In the genomic region with DNA sequence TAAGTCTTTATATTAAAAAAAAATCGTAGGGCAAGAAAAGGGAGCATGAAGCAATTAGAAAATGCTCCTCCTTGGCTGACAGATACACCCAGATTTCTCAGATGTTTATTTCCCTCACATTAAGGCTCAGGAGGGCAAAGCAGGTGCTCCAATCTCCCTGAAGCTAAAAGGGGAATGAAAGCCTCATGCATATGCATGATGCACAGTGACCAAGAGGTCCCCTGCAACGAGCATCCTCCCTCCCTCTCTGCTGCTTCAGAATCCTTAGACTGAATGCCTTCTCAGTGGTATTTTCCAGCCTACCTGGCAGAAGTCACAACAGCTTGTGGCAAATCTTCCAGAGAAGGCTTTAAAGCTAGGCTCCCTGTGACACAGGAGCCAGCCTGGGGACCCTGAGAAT, we compare ENCODE assay signal across 28 mouse cellular contexts. TPM values are rescaled to one million over a fixed set of nuclear protein-coding genes. Genes with fewer than 3 reads are reported as not detected.
DNase-seq lines count a peak whose midpoint lies in the region; ATAC-seq lines count a peak whose summit lies in the region.
"Had no signal": no experiment of that assay in that cellular context is flagged by ENCODE, and none has a peak within 500 bp of the region (broad histone marks: within the 10 kb centered on the region; RNA-seq: fewer than 3 reads in every experiment).

No protein-coding gene starts in this region.

- H3K9me3 ChIP-seq in forebrain, embryonic 12.5 days, result no peaks in the 10 kb centered on the region
- no peaks in the 10 kb centered on the region for H3K9me3 ChIP-seq in hindbrain, embryonic 14.5 days (ENCODE audit: control insufficient read depth, low read length)
- no peaks in the 10 kb centered on the region for H3K9me3 ChIP-seq in midbrain, embryonic 14.5 days (ENCODE audit: control insufficient read depth, low read length)
- no peaks in the 10 kb centered on the region for H3K9me3 ChIP-seq in kidney, embryonic 14.5 days (ENCODE audit: control insufficient read depth, low read length)
- H3K9me3 ChIP-seq: embryonic facial prominence, embryonic 12.5 days; intestine, embryonic 15.5 days; liver, embryonic 12.5 days; stomach, embryonic 15.5 days had no signal

- no peaks in the 10 kb centered on the region for H3K36me3 ChIP-seq in forebrain, embryonic 12.5 days (replicated peaks)
- no peaks in the 10 kb centered on the region for H3K36me3 ChIP-seq in hindbrain, embryonic 14.5 days (replicated peaks; ENCODE audit: control insufficient read depth, insufficient read depth)
- H3K36me3 ChIP-seq in midbrain, embryonic 14.5 days (ENCODE audit: control insufficient read depth, insufficient read depth, low read length), result no peaks in the 10 kb centered on the region
- H3K36me3 ChIP-seq in kidney, embryonic 14.5 days (ENCODE audit: control insufficient read depth, insufficient read depth, low read length), result no peaks in the 10 kb centered on the region
- H3K36me3 ChIP-seq: embryonic facial prominence, embryonic 12.5 days; intestine, embryonic 15.5 days; liver, embryonic 12.5 days; stomach, embryonic 15.5 days had no signal

- 28% methylated on average over 2 of the region's 2 CpGs for WGBS in forebrain, embryonic 12.5 days
- WGBS in hindbrain, embryonic 14.5 days, result 9% methylated on average over 2 of the region's 2 CpGs
- WGBS in midbrain, embryonic 14.5 days, result 10% methylated on average over 2 of the region's 2 CpGs
- 34% methylated on average over 2 of the region's 2 CpGs for WGBS in kidney, embryonic 14.5 days

- H3K27me3 ChIP-seq in forebrain, embryonic 12.5 days, result no peaks in the 10 kb centered on the region
- H3K27me3 ChIP-seq in hindbrain, embryonic 14.5 days (ENCODE audit: control insufficient read depth, insufficient read depth, low read length), result no peaks in the 10 kb centered on the region
- H3K27me3 ChIP-seq in midbrain, embryonic 14.5 days (ENCODE audit: control insufficient read depth, insufficient read depth, low read length), result no peaks in the 10 kb centered on the region
- H3K27me3 ChIP-seq in kidney, embryonic 14.5 days (ENCODE audit: control insufficient read depth, insufficient read depth, low read length), result no peaks in the 10 kb centered on the region
- H3K27me3 ChIP-seq: intestine, embryonic 15.5 days; liver, embryonic 12.5 days; stomach, embryonic 15.5 days had no signal

- ATAC-seq in forebrain, embryonic 12.5 days (ENCODE audit: low FRiP score), result peak; percentile 88
- ATAC-seq in hindbrain, embryonic 14.5 days (ENCODE audit: low FRiP score), result peak; percentile 51; the same call in 1 of the 2 replicates
- ATAC-seq in midbrain, embryonic 14.5 days (ENCODE audit: low FRiP score, low TSS enrichment), result peak; percentile 62; the same call in 1 of the 2 replicates
- ATAC-seq in kidney, embryonic 14.5 days (ENCODE audit: low FRiP score, low TSS enrichment), result no peak
- ATAC-seq: intestine, embryonic 15.5 days; liver, embryonic 12.5 days had no signal

- peak; percentile 9 to 26 for DNase-seq in cerebellum, postnatal 14 days
- no peak for DNase-seq in cerebellum, adult 8-10 months
- DNase-seq in hindbrain, embryonic 14.5 days (ENCODE audit: low spot score), result no peak
- DNase-seq in midbrain, embryonic 14.5 days, result peak; percentile 72
- no peak for DNase-seq in frontal cortex, postnatal 25 days (ENCODE audit: low spot score in 2 of 2)
- no peak for DNase-seq in gastrocnemius, postnatal 36 days
- DNase-seq: adrenal gland, adult 8-10 months; cerebellum, adult 18-20 months; gastrocnemius, adult 2 months; lung, postnatal 4 days; right cerebral cortex, adult 18-20 months had no signal

- no peak overlapping the region for H3K9ac ChIP-seq in forebrain, embryonic 12.5 days
- H3K9ac ChIP-seq in hindbrain, embryonic 14.5 days, result no peak overlapping the region
- no peak overlapping the region for H3K9ac ChIP-seq in midbrain, embryonic 14.5 days (replicated peaks; ENCODE audit: low read length)
- no peak overlapping the region for H3K9ac ChIP-seq in kidney, embryonic 14.5 days (ENCODE audit: low read depth, low read length)
- H3K9ac ChIP-seq: embryonic facial prominence, embryonic 12.5 days; intestine, embryonic 15.5 days; liver, embryonic 12.5 days; lung, embryonic 14.5 days; stomach, embryonic 15.5 days had no signal

- peak overlapping the region; percentile 57; the same call in 1 of the 2 replicates for H3K27ac ChIP-seq in forebrain, embryonic 12.5 days
- H3K27ac ChIP-seq in hindbrain, embryonic 14.5 days, result peak overlapping the region; percentile 64
- peak overlapping the region; percentile 60; the same call in 1 of the 2 replicates for H3K27ac ChIP-seq in midbrain, embryonic 14.5 days (replicated peaks; ENCODE audit: low read depth, low read length)
- no peak overlapping the region for H3K27ac ChIP-seq in kidney, embryonic 14.5 days (ENCODE audit: low read depth, low read length)
- H3K27ac ChIP-seq: embryonic facial prominence, embryonic 12.5 days; gastrocnemius, adult 2 months; intestine, embryonic 15.5 days; kidney, postnatal 0 days; left cerebral cortex, adult 2 months; liver, embryonic 12.5 days; stomach, embryonic 15.5 days had no signal

- no peak overlapping the region for H3K4me3 ChIP-seq in forebrain, embryonic 12.5 days (replicated peaks)
- no peak overlapping the region for H3K4me3 ChIP-seq in hindbrain, embryonic 14.5 days (replicated peaks; ENCODE audit: low read length)
- H3K4me3 ChIP-seq in midbrain, embryonic 14.5 days (replicated peaks; ENCODE audit: low read depth, low read length), result no peak overlapping the region
- no peak overlapping the region for H3K4me3 ChIP-seq in kidney, embryonic 14.5 days (ENCODE audit: low read length)
- H3K4me3 ChIP-seq: embryonic facial prominence, embryonic 12.5 days; gastrocnemius, adult 2 months; intestine, embryonic 15.5 days; left cerebral cortex, adult 2 months; liver, embryonic 12.5 days; stomach, embryonic 15.5 days had no signal

- H3K4me2 ChIP-seq in forebrain, embryonic 12.5 days, result peak overlapping the region; percentile 39; the same call in 1 of the 2 replicates
- peak overlapping the region; percentile 49 for H3K4me2 ChIP-seq in hindbrain, embryonic 14.5 days (replicated peaks)
- peak overlapping the region; percentile 47 for H3K4me2 ChIP-seq in midbrain, embryonic 14.5 days (ENCODE audit: low read length)
- H3K4me2 ChIP-seq in kidney, embryonic 14.5 days (replicated peaks; ENCODE audit: low read depth, low read length), result no peak overlapping the region
- H3K4me2 ChIP-seq: embryonic facial prominence, embryonic 12.5 days; heart, embryonic 11.5 days; intestine, embryonic 15.5 days; liver, embryonic 12.5 days; stomach, embryonic 15.5 days had no signal

- peaks cover 19% of the 10 kb centered on the region for H3K4me1 ChIP-seq in forebrain, embryonic 12.5 days
- peaks cover 11% of the 10 kb centered on the region for H3K4me1 ChIP-seq in hindbrain, embryonic 14.5 days (replicated peaks; ENCODE audit: control insufficient read depth, insufficient read depth, low read length)
- peaks cover 19% of the 10 kb centered on the region for H3K4me1 ChIP-seq in midbrain, embryonic 14.5 days (ENCODE audit: control insufficient read depth, insufficient read depth, low read length)
- no peaks in the 10 kb centered on the region for H3K4me1 ChIP-seq in kidney, embryonic 14.5 days (ENCODE audit: control insufficient read depth, insufficient read depth, low read length)
- H3K4me1 ChIP-seq: embryonic facial prominence, embryonic 12.5 days; intestine, embryonic 15.5 days; liver, embryonic 12.5 days; stomach, embryonic 15.5 days had no signal

- intact Hi-C loops in gastrocnemius, postnatal 36 days (cut with DNase I), result no loop called here

RNA-seq across cellular contexts. Expression of gene Tas2r134, which starts 16.4 kb away (rescaled TPM):
- polyA plus RNA-seq in forebrain, embryonic 12.5 days (2016; fragmentation: Nextera tagmentation; extraction: Ambion mirVana), result not detected in 2 replicates
- not detected in 2 replicates for polyA plus RNA-seq in hindbrain, embryonic 14.5 days (2014; fragmentation: Nextera tagmentation; extraction: Ambion mirVana)
- polyA plus RNA-seq in midbrain, embryonic 14.5 days (2014; fragmentation: Nextera tagmentation; extraction: Ambion mirVana), result not detected in 2 replicates
- not detected for total RNA-seq in gastrocnemius, postnatal 36 days (2021)
- not detected in 2 replicates for polyA plus RNA-seq in kidney, embryonic 14.5 days (2014; fragmentation: Nextera tagmentation; extraction: Ambion mirVana)
- total RNA-seq: adrenal gland, adult 8-10 months; gastrocnemius, adult 2 months; heart, postnatal 14 days; layer of hippocampus, adult 2 months; left cerebral cortex, adult 2 months; MEL had no signal
- polyA plus RNA-seq: cortical plate, adult 2 months; embryonic facial prominence, embryonic 12.5 days; heart, embryonic 11.5 days; intestine, embryonic 15.5 days; kidney, postnatal 0 days; limb, embryonic 11.5 days; liver, embryonic 12.5 days; lung, embryonic 14.5 days; spleen, adult 2 months; stomach, embryonic 15.5 days; thymus, postnatal 0 days had no signal

Comparison
In these comparisons a context has a peak if more than half of its experiments do, and no peak if none do; other contexts are left out.
1. DNase-seq: peak in cerebellum, postnatal 14 days (2 of 2) and midbrain, embryonic 14.5 days (single experiment); none in cerebellum, adult 8-10 months (single experiment), hindbrain, embryonic 14.5 days (single experiment), frontal cortex, postnatal 25 days (0 of 2) and gastrocnemius, postnatal 36 days (0 of 2).